Mouse (Mus musculus) kidney, adult 9 months (tissue): ENCODE results near the gene Atxn1.

Source experiments
- DNase-seq: peaks from one replicate; pipeline ENCODE4 v3.0.0; 2022

The Atxn1 gene

GRCm38 (mm10) chr13:45661283-45662185, 303.3 kb downstream of the Atxn1 start:
- DNase-seq: no peak

GRCm38 (mm10) chr13:45659813-45660212, 305.0 kb downstream of the Atxn1 start:
- DNase-seq: no peak

DNA sequence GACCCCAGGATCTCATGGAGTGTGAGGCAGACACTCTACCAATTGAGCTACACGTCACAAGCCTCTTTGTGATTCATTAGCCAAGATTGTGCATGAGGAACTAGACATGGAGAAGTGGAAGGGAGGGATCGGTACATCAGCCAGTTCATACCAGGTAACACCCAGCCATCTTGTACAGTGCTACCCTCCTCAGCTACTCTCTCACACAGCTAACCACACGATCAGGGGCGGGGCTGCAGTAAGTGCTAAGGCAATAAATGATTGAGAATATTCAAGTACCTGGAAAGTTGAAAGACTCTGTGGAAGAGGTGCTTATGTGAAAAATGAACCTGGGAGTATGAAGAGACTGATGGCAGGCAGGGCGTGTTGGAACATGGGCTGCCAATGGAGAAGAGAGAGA, 306.5 kb downstream of the Atxn1 start:
- no peak for DNase-seq

DNA sequence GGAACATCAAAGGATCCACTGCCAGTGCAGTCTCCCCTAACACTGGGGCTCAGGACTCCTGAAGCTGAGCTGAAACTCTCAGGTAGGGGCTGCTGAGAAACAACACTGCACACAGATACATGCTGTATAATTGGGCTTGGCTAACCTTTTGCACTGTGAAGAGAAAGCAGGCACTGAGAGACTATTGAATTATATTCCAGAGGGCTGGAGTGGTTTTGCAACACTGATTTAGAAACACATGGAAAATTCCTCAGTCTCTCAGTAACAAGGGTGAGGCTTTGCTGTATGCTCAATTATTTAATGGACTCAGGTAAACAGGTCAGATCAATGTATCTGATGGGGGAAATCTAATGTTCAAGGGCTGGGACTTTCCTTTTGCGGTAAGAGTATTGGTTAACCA, 307.6 kb downstream of the Atxn1 start:
- DNase-seq: no peak

DNA sequence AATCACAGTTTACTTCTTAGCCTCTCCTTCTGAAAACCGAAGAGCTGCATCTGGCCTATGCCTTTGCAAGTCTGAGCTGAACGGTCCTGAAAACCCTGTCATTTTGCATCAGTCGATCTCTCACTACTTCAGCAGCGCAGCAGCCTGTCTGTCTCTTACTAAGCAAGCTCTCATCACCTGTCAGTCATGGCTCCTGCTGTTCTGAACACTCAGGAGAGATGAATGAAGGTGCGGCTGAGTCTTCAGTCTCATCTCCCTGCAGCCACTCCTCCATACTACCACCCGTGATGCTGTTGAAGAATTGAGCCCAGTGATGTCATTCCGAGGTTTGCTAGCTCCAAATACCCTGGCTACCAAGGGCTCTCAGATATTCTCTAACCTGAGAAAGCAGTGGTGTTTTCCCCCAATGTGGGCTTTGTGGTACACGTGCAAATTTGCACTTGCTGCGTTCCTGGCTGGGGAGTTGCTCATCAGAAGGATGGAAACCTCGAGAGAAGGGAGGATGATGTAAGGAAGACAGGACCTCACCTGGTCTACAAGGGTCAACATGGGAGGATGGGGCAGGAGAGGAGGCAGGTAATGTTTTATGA, 313.1 kb downstream of the Atxn1 start:
- DNase-seq: no peak

DNA sequence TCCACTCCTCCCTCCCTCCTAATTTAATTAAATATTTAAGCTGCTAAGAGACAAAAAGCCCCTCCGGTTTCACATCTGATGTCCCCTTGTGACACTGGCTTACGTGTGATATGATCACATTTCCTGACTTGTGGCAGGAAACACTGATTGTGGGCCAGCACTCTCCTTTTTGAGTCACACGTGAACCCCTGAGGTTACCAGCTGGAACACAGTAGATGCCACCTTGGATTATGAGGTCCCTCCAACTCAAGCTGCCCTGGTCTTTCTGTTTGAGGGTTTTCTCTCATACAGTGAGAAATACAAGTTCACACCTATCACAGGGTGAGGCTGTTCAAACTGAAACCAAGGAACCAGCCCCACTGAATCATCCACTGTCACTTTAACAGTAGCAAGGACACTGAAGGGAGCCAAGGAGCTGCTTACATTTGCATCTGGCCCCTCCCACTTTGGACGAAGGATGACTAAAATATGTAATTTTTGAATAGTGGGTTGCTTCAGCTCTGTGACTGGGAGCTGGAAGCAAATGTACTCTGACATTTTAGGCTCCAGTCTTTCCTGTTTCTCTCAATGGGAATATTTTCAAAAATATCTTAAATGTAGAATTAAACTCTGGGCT, 315.5 kb downstream of the Atxn1 start:
- no peak for DNase-seq

DNA sequence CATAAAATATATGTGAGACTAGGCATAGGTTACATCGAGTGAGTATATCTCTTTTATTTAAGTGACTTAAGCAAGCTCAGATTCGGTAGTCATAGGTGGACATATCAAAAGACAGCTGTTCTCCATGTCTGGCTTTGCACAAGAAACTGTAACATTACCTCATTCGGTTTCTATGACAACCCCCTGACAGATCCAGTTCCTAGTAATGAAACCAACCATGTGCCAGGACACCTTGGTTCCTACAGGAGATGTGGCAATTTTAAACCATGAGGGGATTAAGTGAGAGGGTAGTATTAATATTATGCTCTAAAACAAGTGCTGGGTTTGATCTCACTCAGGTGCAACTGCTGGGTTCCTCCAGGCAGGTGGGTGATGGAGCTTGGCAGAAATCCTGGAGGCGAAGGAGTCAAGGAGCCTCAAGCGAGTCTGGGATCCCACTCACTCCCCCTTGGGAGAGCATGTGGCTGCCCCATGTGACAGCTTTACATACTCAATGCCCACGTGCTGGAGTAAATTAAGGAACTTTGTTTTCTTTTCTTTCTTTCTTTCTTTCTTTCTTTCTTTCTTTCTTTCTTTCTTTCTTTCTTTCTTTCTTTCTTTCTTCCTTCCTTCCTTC, 320.9 kb downstream of the Atxn1 start:
- DNase-seq: no peak

DNA sequence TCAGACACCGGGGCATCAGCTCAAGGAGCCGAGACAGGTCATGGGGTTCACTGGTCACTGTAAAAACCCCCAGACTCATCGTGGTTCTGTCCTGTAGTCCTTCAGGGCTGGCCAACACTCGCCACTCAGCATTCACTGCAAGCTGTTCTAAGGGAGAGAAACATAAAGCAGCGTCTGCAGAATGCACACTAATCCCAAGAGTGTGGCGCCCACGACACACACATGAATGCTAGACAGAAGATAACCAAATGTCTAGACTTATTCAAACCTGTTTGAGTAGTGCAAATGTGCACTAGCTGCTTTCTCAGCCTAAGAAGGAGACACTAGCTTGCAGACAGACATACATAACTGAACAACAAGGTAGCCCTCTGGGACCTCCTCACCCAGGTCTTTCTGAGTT, 321.9 kb downstream of the Atxn1 start:
- DNase-seq: no peak

DNA sequence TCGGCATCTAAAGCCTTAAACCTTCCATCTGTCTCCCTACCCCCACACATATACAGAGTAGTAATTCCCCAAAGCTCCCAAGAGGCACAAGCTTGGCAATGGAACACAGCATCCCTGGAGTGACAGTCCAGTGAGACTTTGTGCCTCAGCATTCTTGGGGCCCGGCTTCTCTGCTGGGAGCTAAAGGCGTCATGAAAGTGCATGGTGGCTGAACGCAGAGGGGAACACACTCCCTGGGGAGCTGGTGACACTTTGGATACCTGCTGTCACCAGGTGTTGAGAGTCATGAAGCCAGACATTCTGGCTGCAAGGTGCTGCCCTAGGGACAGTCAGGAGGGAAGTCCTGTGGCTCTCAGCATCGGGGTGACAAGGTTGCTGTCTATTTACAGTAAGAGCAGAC, 324.4 kb downstream of the Atxn1 start:
- no peak for DNase-seq

DNA sequence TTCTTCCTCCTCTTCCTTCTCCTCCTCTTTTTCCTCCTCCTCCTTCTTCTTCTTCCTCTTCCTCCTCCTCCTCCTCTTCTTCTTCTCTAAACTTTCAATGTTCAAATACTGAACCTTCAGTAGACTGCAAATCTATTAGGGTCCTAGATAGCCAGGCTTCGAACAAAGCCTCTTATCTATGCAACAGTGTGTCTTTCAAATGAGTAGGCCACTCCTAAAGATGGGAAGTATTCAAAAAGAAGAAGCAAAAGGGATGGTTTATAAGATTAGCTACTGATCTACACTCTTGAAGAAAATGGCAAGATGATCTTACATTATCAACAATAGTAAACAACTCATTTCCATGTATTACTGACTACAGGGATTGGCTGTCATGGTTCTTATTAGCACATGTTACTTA, 326.5 kb downstream of the Atxn1 start:
- DNase-seq: no peak

DNA sequence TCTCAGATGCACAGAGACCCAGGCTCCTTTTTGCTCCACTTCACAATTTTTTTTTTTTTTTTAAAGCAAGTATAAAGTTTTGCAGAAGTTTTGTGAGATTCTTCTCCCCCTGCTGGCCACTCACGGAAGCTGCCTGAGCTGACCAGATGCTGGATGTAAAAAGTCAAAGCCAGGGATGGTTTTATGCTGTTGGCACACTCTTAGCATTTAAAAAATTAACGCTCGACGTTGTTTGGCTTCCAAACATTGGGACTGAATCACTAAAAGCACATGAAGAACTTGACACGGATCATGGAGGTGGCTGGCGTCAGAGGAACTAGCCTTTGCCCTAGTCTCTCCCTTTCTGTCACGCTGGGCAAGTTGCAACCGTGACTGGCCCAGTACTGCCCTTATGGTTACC, 327.5 kb downstream of the Atxn1 start:
- DNase-seq: peak; percentile 64

DNA sequence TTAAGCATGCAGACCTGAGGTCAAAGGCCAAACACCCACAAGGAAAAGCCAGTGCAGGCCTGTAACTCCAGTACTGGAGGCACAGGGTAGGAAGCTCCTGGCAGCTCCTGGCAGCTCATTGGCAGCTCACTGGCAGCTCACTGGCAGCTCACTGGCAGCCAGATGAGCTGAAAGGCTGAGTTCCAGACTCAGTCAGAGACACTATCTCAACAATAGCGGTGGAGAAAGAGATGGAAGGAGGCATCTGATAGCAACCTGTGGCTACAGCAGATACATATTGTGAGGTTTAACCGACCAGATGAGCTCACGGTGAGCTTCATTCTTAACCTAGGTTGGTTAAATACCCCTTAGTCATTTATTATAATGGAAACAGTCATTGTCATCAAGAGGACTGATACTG, 328.4 kb downstream of the Atxn1 start:
- no peak for DNase-seq

GRCm38 (mm10) chr13:45633918-45634317, 330.9 kb downstream of the Atxn1 start:
- DNase-seq: no peak

- DNase-seq: no peak
Measured at GRCm38 (mm10) chr13:45632133-45632532, 332.7 kb downstream of the Atxn1 start.

- no peak for DNase-seq
Measured at GRCm38 (mm10) chr13:45630518-45631290, 334.1 kb downstream of the Atxn1 start.

DNA sequence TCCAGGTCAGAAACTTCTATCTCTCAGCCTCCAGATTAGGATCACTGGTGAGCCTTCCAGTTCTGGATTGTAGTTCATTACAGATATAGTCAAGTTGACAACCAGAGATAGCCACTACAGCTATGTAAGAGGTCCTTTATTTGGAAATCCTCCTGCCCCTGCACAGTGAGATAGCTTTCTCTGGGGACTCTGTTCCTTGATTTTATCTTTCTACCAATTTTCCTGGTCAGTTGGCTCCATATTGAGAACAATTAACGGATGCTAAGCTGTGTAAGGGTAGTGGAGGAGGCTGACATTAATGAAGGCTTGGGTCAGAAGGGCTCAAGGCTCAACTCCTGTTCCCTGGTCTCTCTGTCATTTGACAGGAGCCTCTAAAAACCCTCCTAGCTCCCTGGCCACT, 335.1 kb downstream of the Atxn1 start:
- DNase-seq: no peak

GRCm38 (mm10) chr13:45628341-45628740, 336.5 kb downstream of the Atxn1 start:
- DNase-seq: no peak

DNA sequence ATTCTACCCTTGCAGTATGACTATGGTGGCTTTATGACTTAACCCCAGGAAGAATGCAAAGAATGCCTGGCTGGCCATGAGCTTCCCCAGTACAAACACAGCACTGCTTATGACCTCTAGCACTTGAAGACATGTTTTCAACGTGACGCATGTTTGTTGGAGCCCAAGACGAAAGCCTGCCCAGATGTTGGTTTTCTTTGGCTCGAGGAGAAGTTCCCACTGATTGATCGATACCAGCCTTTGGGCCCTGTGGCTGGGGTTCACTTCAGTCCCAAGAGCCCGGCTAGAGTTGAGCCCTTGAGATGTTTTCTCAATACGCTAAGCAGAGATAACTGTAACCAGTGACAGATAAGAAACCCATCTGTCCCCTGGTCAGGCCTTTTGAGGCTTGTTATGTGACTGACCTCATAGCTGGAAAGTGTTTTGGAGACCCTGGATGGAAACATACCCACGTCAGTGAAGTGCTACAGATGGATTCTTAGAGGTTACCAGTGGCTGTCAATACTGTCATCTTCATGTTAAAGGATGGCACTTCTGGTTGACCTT, 337.5 kb downstream of the Atxn1 start:
- DNase-seq: peak; percentile 33

DNA sequence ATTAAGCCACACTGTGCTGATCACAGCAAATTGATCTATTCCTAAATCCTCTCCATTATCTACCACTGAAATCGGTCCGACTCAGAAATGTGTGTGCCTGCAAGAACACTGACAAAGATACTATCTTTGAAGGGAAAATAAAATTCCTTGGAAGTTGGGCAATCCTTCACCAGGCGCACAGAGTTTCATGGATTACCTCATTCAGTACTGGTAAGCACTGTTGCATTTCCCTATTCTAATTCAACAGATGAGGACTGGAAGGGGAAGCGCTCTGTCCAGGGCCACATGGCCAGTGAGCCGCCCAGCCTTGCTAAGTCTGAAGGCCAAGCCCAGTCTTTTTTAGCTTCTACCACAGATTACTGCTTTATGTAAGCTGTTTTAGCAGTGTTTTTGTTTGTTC, 339.1 kb downstream of the Atxn1 start:
- DNase-seq: no peak

DNA sequence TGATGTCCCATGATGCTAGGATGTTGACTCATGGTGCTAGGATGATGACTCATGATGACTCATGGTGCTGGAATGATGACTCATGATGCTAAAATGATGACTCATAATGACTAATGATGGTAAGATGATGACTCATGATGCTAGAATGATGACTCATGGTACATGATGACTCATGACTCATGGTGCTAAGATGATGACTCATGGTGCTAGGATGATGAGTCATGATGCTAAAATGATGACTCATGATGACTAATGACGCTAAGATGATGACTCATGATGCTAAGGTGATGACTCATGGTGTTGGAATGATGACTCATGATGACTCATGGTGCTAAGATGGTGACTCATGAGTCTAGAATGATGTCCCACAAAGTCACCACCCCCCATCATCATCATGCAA, 341.0 kb downstream of the Atxn1 start:
- no peak for DNase-seq

GRCm38 (mm10) chr13:45622871-45623546, 341.8 kb downstream of the Atxn1 start:
- peak; percentile 85 for DNase-seq

- no peak for DNase-seq
Measured at GRCm38 (mm10) chr13:45620687-45621086, 344.1 kb downstream of the Atxn1 start.
